Mouse (Mus musculus) liver, postnatal 0 days (tissue): ENCODE data around the gene Pacrg.

Experiments used
- CTCF ChIP-seq: sonication (generic); IDR thresholded peaks from 2 replicates; pipeline ENCODE4 v1.5.1; 2016; ENCODE audit warnings: antibody characterized with exemption, low read depth
- EP300 ChIP-seq: IDR thresholded peaks from 2 replicates; pipeline ENCODE4 v1.6.1; 2016; ENCODE audit warnings: antibody characterized with exemption, low read depth, mild to moderate bottlenecking

DNA sequence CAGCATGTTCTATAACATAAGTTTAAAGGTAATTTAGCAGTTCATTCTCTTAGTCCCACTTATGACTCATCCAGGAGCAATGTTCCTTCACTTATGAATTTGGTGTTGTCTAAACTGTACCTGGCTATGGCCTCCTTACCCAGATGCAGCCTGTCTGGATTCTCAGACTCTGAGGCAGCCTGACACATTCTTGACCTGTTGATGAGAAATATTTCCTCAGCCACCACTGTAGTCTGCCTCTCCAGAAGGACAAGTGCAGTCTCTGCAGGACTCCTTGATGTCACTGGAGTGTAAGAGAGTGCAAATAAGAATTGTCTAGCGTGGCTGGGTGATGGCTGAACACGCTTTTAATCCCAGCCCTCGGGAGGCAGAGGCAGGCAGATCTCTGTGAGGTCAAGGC is 373.0 kb downstream of the Pacrg start:
- no peak for TF ChIP-seq CTCF
- no peak for TF ChIP-seq EP300
